Mouse (Mus musculus) neutrophil, adult 59 days (primary cell): Measurements from ENCODE around the gene Olfr1299. TPM values are rescaled to one million over a fixed set of nuclear protein-coding genes. Genes with fewer than 3 reads are reported as not detected.

Source experiments
- total RNA-seq, 2 experiments: library from RNA; stranded (reverse); gene quantifications; 1 replicate in 1 of 2; 2 replicates in 1 of 2; pipeline ENCODE4 v1.2.4; 2023

Gene Olfr1299
- not detected for total RNA-seq

DNA sequence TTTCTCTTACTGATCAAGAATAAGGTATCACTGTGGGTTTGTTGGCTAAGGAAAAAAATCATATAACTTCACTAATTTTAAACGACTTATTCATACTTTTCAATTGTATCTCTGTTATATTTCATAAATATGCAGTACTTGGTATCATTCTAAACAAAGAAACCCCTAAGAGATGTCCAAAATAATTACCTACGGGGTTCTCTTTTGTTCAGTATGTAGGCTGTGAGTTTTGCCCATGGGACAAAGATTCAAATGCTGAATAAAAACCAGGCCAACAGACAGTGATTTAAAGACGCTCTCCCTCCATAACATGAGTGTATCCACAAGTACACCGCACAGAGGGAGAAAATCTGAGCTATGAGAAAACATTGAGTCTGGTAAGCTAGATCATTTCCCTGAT lies at the start of gene Olfr1299:
Gene Olfr1299 (plus strand): TSS at position 301 of the 400 bp plus-strand sequence.

DNA sequence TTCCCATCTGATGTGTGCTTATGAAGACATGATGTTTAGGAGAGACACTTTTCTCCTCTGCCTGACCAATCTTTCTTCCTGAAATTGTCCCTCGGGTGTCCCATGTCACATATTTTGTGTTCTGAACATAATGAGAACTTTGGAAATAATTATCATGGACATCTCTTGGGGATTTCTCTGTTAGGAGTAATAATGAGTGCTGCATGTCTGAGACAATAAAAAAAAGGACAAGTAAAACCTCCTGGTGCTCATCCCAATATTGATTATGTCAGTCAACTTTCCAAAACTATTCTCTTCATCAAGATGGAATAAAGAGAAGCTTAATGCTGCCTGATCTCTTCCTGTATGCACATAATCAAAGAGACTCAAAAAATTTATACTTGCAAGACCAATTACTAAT lies 34.8 kb upstream of the Olfr1299 start, which contains the start of gene Olfr1297:
Gene Olfr1297 (minus strand): TSS at position 101 of the 400 bp plus-strand sequence.

DNA sequence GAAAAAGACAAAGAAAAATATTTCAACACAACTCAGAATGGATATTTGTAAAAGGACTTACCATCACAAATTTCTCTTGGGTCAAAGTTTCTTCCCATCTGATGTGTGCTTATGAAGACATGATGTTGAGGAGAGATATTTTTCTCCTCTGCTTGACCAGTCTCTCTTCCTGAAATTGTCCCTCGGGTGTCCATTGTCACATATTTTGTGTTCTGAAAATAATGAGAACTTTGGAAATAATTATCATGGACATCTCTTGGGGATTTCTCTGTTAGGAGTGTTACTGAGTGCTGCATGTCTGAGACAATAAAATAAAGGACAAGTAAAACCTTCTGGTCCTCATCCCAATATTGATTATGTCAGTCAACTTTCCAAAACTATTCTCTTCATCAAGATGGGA lies 12.1 kb upstream of the Olfr1299 start, which contains the start of gene Olfr1298:
Gene Olfr1298 (minus strand): TSS at position 101 of the 400 bp plus-strand sequence.

Other genes with a start within 250 kb of the Olfr1299 start
- not detected for gene Olfr1286, start 238.3 kb upstream of the Olfr1299 start, total RNA-seq
- not detected for gene Olfr1287, start 212.3 kb upstream of the Olfr1299 start, total RNA-seq
- not detected for gene Olfr1288, start 187.3 kb upstream of the Olfr1299 start, total RNA-seq
- not detected for gene Olfr1289, start 180.6 kb upstream of the Olfr1299 start, total RNA-seq
- gene Olfr1290, start 167.6 kb upstream of the Olfr1299 start, total RNA-seq, result not detected
- gene Olfr1291-ps1, start 164.2 kb upstream of the Olfr1299 start, total RNA-seq, result not detected
- not detected for gene Olfr1293-ps, start 136.2 kb upstream of the Olfr1299 start, total RNA-seq
- gene Olfr1294, start 121.1 kb upstream of the Olfr1299 start, total RNA-seq, result not detected
- not detected for gene Olfr1295, start 91.7 kb upstream of the Olfr1299 start, total RNA-seq
- gene Olfr1297, start 34.9 kb upstream of the Olfr1299 start, total RNA-seq, result not detected
- not detected for gene Olfr1298, start 12.2 kb upstream of the Olfr1299 start, total RNA-seq
- not detected for gene Olfr1301, start 89.6 kb downstream of the Olfr1299 start, total RNA-seq
- gene Olfr1302, start 116.0 kb downstream of the Olfr1299 start, total RNA-seq, result not detected
- not detected for gene Olfr1303, start 158.9 kb downstream of the Olfr1299 start, total RNA-seq
- not detected for gene Olfr1305, start 215.7 kb downstream of the Olfr1299 start, total RNA-seq